Mouse (Mus musculus): ENCODE measurements at regions not wholly inside any gene's neighbourhood (a gene's known extent, or its start where the extent isn't known, plus 50 kb on each side); places are given as distances from the start of the nearest gene placed in this dataset.

DNA sequence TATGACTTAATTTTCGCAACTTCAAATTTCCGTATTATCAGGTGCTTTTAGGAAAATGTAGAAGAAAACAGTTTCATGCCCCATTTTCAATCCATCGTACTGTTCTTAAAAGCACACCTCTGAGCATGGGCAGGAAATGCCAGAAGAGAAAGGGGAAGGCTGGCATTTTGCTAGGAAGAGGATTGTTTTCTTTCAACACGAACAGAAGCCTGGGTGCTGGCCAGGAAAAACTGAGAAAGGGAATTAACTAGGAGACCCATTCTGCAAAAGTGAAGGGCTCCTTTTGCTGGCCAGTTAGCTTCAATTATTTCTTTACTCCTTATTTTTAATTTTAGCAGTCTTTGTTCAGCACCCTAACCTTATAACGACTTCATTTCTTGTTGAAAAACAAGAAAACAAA is 264.0 kb downstream of the Btg1 start:
- Histone ChIP-seq H3K27me3 (ENCODE audit: control insufficient read depth, insufficient read depth, low read length) (no peaks in the 10 kb centered on the region), H3K27ac (replicated peaks; ENCODE audit: low read depth, low read length) (no peak overlapping the region; the same call in 1 of the 2 replicates), H3K4me3 (ENCODE audit: low read depth, low read length) (no peak overlapping the region), H3K4me1 (ENCODE audit: control insufficient read depth, insufficient read depth, low read length) (no peaks in the 10 kb centered on the region), H3K36me3 (replicated peaks; ENCODE audit: control insufficient read depth, insufficient read depth, low read depth, low read length) (no peaks in the 10 kb centered on the region), H3K9ac (replicated peaks; ENCODE audit: low read length) (no peak overlapping the region), H3K9me3 (replicated peaks; ENCODE audit: control insufficient read depth, low read length) (no peaks in the 10 kb centered on the region), H3K4me2 (ENCODE audit: low read depth, low read length) (no peak overlapping the region)
- WGBS: 73% methylated on average over 5 of the region's 5 CpGs
- no peak for DNase-seq (ENCODE audit: low spot score)
- ATAC-seq (replicated peaks; ENCODE audit: insufficient number of reproducible peaks, low FRiP score, low TSS enrichment, low read depth): no peak

- no peak overlapping the region; the same call in 1 of the 2 replicates for H3K27ac ChIP-seq (replicated peaks; ENCODE audit: low read depth, low read length)
- H3K9ac ChIP-seq (replicated peaks; ENCODE audit: low read length): no peak overlapping the region
- H3K9me3 ChIP-seq (replicated peaks; ENCODE audit: control insufficient read depth, low read length): no peaks in the 10 kb centered on the region
- no peak overlapping the region for H3K4me3 ChIP-seq (ENCODE audit: low read depth, low read length)
- no peaks in the 10 kb centered on the region for H3K36me3 ChIP-seq (replicated peaks; ENCODE audit: control insufficient read depth, insufficient read depth, low read depth, low read length)
- no peaks in the 10 kb centered on the region for H3K4me1 ChIP-seq (ENCODE audit: control insufficient read depth, insufficient read depth, low read length)
- no peak overlapping the region for H3K4me2 ChIP-seq (ENCODE audit: low read depth, low read length)
- DNase-seq (ENCODE audit: low spot score) (no peak), ATAC-seq (replicated peaks; ENCODE audit: insufficient number of reproducible peaks, low FRiP score, low TSS enrichment, low read depth) (no peak)
- no peaks in the 10 kb centered on the region for H3K27me3 ChIP-seq (ENCODE audit: control insufficient read depth, insufficient read depth, low read length)
- 78% methylated on average over 5 of the region's 5 CpGs for WGBS
These were observed 264.4 kb downstream of the Btg1 start for GRCm38 (mm10) chr10:96881212-96881611.

GRCm38 (mm10) chr10:96881660-96882059 is 264.9 kb downstream of the Btg1 start:
- ATAC-seq (replicated peaks; ENCODE audit: insufficient number of reproducible peaks, low FRiP score, low TSS enrichment, low read depth) (no peak), DNase-seq (ENCODE audit: low spot score) (no peak)
- no peaks in the 10 kb centered on the region for H3K9me3 ChIP-seq (replicated peaks; ENCODE audit: control insufficient read depth, low read length)
- H3K4me2 ChIP-seq (ENCODE audit: low read depth, low read length): no peak overlapping the region
- 79% methylated on average over 2 of the region's 2 CpGs for WGBS
- no peak overlapping the region for H3K27ac ChIP-seq (replicated peaks; ENCODE audit: low read depth, low read length)
- H3K4me3 ChIP-seq (ENCODE audit: low read depth, low read length): no peak overlapping the region
- H3K36me3 ChIP-seq (replicated peaks; ENCODE audit: control insufficient read depth, insufficient read depth, low read depth, low read length): no peaks in the 10 kb centered on the region
- H3K27me3 ChIP-seq (ENCODE audit: control insufficient read depth, insufficient read depth, low read length): no peaks in the 10 kb centered on the region
- H3K4me1 ChIP-seq (ENCODE audit: control insufficient read depth, insufficient read depth, low read length): no peaks in the 10 kb centered on the region
- H3K9ac ChIP-seq (replicated peaks; ENCODE audit: low read length): no peak overlapping the region

- H3K27me3 ChIP-seq (ENCODE audit: control insufficient read depth, insufficient read depth, low read length): no peaks in the 10 kb centered on the region
- H3K36me3 ChIP-seq (replicated peaks; ENCODE audit: control insufficient read depth, insufficient read depth, low read depth, low read length): no peaks in the 10 kb centered on the region
- H3K4me2 ChIP-seq (ENCODE audit: low read depth, low read length): no peak overlapping the region
- H3K4me1 ChIP-seq (ENCODE audit: control insufficient read depth, insufficient read depth, low read length): no peaks in the 10 kb centered on the region
- DNase-seq (ENCODE audit: low spot score) (no peak), ATAC-seq (replicated peaks; ENCODE audit: insufficient number of reproducible peaks, low FRiP score, low TSS enrichment, low read depth) (no peak)
- H3K9ac ChIP-seq (replicated peaks; ENCODE audit: low read length): no peak overlapping the region
- H3K27ac ChIP-seq (replicated peaks; ENCODE audit: low read depth, low read length): no peak overlapping the region
- 86% methylated on average over 1 of the region's 1 CpGs for WGBS
- H3K9me3 ChIP-seq (replicated peaks; ENCODE audit: control insufficient read depth, low read length): no peaks in the 10 kb centered on the region
- no peak overlapping the region for H3K4me3 ChIP-seq (ENCODE audit: low read depth, low read length)
These were observed 284.3 kb downstream of the Btg1 start for GRCm38 (mm10) chr10:96901150-96901549.

GRCm38 (mm10) chr10:96905098-96905809 is 288.4 kb downstream of the Btg1 start:
- Histone ChIP-seq H3K4me1 (ENCODE audit: control insufficient read depth, insufficient read depth, low read length) (no peaks in the 10 kb centered on the region), H3K4me2 (ENCODE audit: low read depth, low read length) (no peak overlapping the region), H3K4me3 (ENCODE audit: low read depth, low read length) (no peak overlapping the region), H3K36me3 (replicated peaks; ENCODE audit: control insufficient read depth, insufficient read depth, low read depth, low read length) (no peaks in the 10 kb centered on the region), H3K9ac (replicated peaks; ENCODE audit: low read length) (no peak overlapping the region), H3K27ac (replicated peaks; ENCODE audit: low read depth, low read length) (no peak overlapping the region), H3K27me3 (ENCODE audit: control insufficient read depth, insufficient read depth, low read length) (no peaks in the 10 kb centered on the region), H3K9me3 (replicated peaks; ENCODE audit: control insufficient read depth, low read length) (no peaks in the 10 kb centered on the region)
- WGBS: 91% methylated on average over 4 of the region's 4 CpGs
- no peak for DNase-seq (ENCODE audit: low spot score)
- ATAC-seq (replicated peaks; ENCODE audit: insufficient number of reproducible peaks, low FRiP score, low TSS enrichment, low read depth): no peak

GRCm38 (mm10) chr10:96909661-96910315 is 293.0 kb downstream of the Btg1 start:
- ATAC-seq (replicated peaks; ENCODE audit: insufficient number of reproducible peaks, low FRiP score, low TSS enrichment, low read depth) (no peak), DNase-seq (ENCODE audit: low spot score) (no peak)
- Histone ChIP-seq H3K27me3 (ENCODE audit: control insufficient read depth, insufficient read depth, low read length) (no peaks in the 10 kb centered on the region), H3K4me1 (ENCODE audit: control insufficient read depth, insufficient read depth, low read length) (no peaks in the 10 kb centered on the region), H3K4me2 (ENCODE audit: low read depth, low read length) (no peak overlapping the region), H3K9me3 (replicated peaks; ENCODE audit: control insufficient read depth, low read length) (no peaks in the 10 kb centered on the region), H3K27ac (replicated peaks; ENCODE audit: low read depth, low read length) (no peak overlapping the region), H3K4me3 (ENCODE audit: low read depth, low read length) (no peak overlapping the region), H3K9ac (replicated peaks; ENCODE audit: low read length) (no peak overlapping the region), H3K36me3 (replicated peaks; ENCODE audit: control insufficient read depth, insufficient read depth, low read depth, low read length) (no peaks in the 10 kb centered on the region)
- 81% methylated on average over 1 of the region's 1 CpGs for WGBS

DNA sequence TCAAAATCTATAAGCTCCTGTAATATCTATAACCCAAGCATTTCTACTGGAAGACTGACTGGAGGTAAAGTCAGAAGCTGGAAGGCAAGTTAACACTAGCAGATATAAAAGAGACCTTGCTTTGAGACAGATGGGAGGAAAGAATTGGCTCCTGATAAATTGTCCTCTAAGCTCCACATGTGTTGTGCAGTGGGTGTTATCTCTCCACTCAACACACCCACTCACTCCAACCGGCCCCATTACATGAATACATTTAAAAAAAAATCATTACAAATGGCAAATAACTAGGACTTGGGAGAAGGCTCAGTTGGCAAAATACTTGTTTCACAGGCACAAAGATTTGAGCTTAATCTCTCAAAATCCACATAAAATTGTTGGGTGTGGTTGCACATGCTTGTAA is 304.4 kb downstream of the Btg1 start:
- Histone ChIP-seq H3K9me3 (replicated peaks; ENCODE audit: control insufficient read depth, low read length) (no peaks in the 10 kb centered on the region; the same call in 1 of the 2 replicates), H3K27me3 (ENCODE audit: control insufficient read depth, insufficient read depth, low read length) (no peaks in the 10 kb centered on the region), H3K9ac (replicated peaks; ENCODE audit: low read length) (no peak overlapping the region), H3K27ac (replicated peaks; ENCODE audit: low read depth, low read length) (no peak overlapping the region), H3K4me3 (ENCODE audit: low read depth, low read length) (no peak overlapping the region), H3K4me2 (ENCODE audit: low read depth, low read length) (no peak overlapping the region), H3K36me3 (replicated peaks; ENCODE audit: control insufficient read depth, insufficient read depth, low read depth, low read length) (no peaks in the 10 kb centered on the region), H3K4me1 (ENCODE audit: control insufficient read depth, insufficient read depth, low read length) (no peaks in the 10 kb centered on the region)
- no peak for ATAC-seq (replicated peaks; ENCODE audit: insufficient number of reproducible peaks, low FRiP score, low TSS enrichment, low read depth)
- no peak for DNase-seq (ENCODE audit: low spot score)
- WGBS: 83% methylated on average over 1 of the region's 1 CpGs

GRCm38 (mm10) chr10:96924266-96924672 is 307.5 kb downstream of the Btg1 start:
- no peak overlapping the region for H3K4me3 ChIP-seq (ENCODE audit: low read depth, low read length)
- H3K9me3 ChIP-seq (replicated peaks; ENCODE audit: control insufficient read depth, low read length): no peaks in the 10 kb centered on the region
- 77% methylated on average over 2 of the region's 2 CpGs for WGBS
- ATAC-seq (replicated peaks; ENCODE audit: insufficient number of reproducible peaks, low FRiP score, low TSS enrichment, low read depth): no peak
- no peaks in the 10 kb centered on the region for H3K36me3 ChIP-seq (replicated peaks; ENCODE audit: control insufficient read depth, insufficient read depth, low read depth, low read length)
- H3K27me3 ChIP-seq (ENCODE audit: control insufficient read depth, insufficient read depth, low read length): no peaks in the 10 kb centered on the region
- no peak overlapping the region for H3K9ac ChIP-seq (replicated peaks; ENCODE audit: low read length)
- H3K4me2 ChIP-seq (ENCODE audit: low read depth, low read length): no peak overlapping the region
- DNase-seq (ENCODE audit: low spot score): peak; percentile 26
- H3K4me1 ChIP-seq (ENCODE audit: control insufficient read depth, insufficient read depth, low read length): no peaks in the 10 kb centered on the region
- no peak overlapping the region for H3K27ac ChIP-seq (replicated peaks; ENCODE audit: low read depth, low read length)
